Mouse (Mus musculus) stomach, postnatal 0 days (tissue): ENCODE measurements around the gene Fcer1g.

Experiments used
- CTCF ChIP-seq: IDR thresholded peaks from 2 replicates; pipeline ENCODE4 v1.5.1; 2016; ENCODE audit warnings: antibody characterized with exemption, low read depth, mild to moderate bottlenecking, moderate library complexity
- EP300 ChIP-seq: optimal IDR thresholded peaks from 2 replicates; pipeline ENCODE3; 2016; ENCODE audit warnings: antibody characterized with exemption

DNA sequence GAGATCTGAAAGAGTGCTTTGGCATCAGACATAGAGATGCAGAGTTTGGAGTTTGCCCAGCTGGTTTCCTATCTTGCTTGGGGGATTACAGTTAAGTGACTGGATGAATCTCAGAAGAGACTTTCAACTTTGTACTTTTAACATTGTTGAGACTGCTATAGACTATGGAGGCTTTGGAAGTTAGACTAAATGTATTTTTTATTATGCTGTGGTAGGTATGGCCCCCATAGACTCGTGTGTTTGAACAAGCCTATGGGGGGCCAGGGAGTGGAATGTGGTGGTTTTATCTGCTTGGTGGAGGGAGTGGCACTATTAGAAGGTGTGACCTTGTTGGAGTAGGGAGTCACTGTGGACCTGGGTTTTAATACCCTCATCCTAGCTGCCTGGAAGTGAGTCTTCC, 34.6 kb downstream of the Fcer1g start:
- TF ChIP-seq CTCF (no peak), EP300 (no peak)
